Mouse (Mus musculus) G1E (cell line): Measurements from ENCODE around the gene Tbxa2r. TPM values are rescaled to one million over a fixed set of nuclear protein-coding genes. Genes with fewer than 3 reads are reported as not detected.

Experiments used
- ATAC-seq: 2 replicates; pipeline ENCODE4 v1.8.0; 2016; ENCODE audit warnings: mild to moderate bottlenecking; ENCODE audit not compliant: insufficient number of reproducible peaks, poor library complexity, low FRiP score, severe bottlenecking; ENCODE audit errors: extremely low read depth
- DNase-seq: peaks from one replicate; pipeline ENCODE4 v3.0.0; 2012; ENCODE audit warnings: low spot score
- H3K27me3 ChIP-seq: 2 replicates; pipeline ENCODE4 v1.6.1; 2012; ENCODE audit warnings: mild to moderate bottlenecking, low read length, inconsistent platforms; ENCODE audit not compliant: insufficient read depth
- H3K36me3 ChIP-seq: replicated peaks from 2 replicates; pipeline ENCODE3; 2012; ENCODE audit warnings: mild to moderate bottlenecking, inconsistent platforms
- H3K4me1 ChIP-seq: 2 replicates; pipeline ENCODE4 v1.6.1; 2012; ENCODE audit warnings: low read depth, low read length, inconsistent platforms, mixed read lengths; ENCODE audit not compliant: insufficient read depth
- H3K4me3 ChIP-seq: 2 replicates; pipeline ENCODE4 v1.5.1; 2012; ENCODE audit warnings: low read depth, mild to moderate bottlenecking, inconsistent platforms, low read length, moderate library complexity, mixed read lengths
- H3K9me3 ChIP-seq: replicated peaks from 2 replicates; pipeline ENCODE4 v1.6.1; 2012; ENCODE audit warnings: inconsistent platforms
- CTCF ChIP-seq: IDR thresholded peaks from 2 replicates; pipeline ENCODE4 v1.5.1; 2012; ENCODE audit warnings: low read depth, low read length, inconsistent platforms, mixed read lengths
- GATA1 ChIP-seq: IDR thresholded peaks from 2 replicates; pipeline ENCODE4 v1.6.1; 2012; ENCODE audit warnings: borderline replicate concordance, low read length, inconsistent platforms, mixed read lengths
- GATA2 ChIP-seq: IDR thresholded peaks from 2 replicates; pipeline ENCODE4 v1.6.1; 2012; ENCODE audit warnings: low read depth, low read length, inconsistent platforms, borderline replicate concordance
- POLR2AphosphoS5 ChIP-seq: IDR thresholded peaks from 2 replicates; pipeline ENCODE4 v1.6.1; 2012; ENCODE audit warnings: low read depth, low read length, inconsistent platforms; ENCODE audit not compliant: insufficient replicate concordance
- TAL1 ChIP-seq: conservative IDR thresholded peaks from 2 replicates; pipeline ENCODE4 v1.6.1; 2012; ENCODE audit warnings: low read depth, low read length, inconsistent platforms, mixed read lengths
- polyA plus RNA-seq: library from polyadenylated mRNA; stranded (reverse); fragments of >175 nt; gene quantifications from 2 replicates; pipeline ENCODE4 v1.2.3, GENCODE M21; 2012
- total RNA-seq, 2 experiments: library from RNA; stranded (forward) in 1 of 2; stranded (reverse) in 1 of 2; fragments of 200-1000 nt in 1 of 2; fragments of >200 nt in 1 of 2; fragmentation: Nextera tagmentation in 1 of 2; gene quantifications; 2 replicates each; pipeline ENCODE4 v1.2.3; 2014 to 2017

Tbxa2r gene
- total and polyA plus RNA-seq, 3 experiments = not detected

DNA sequence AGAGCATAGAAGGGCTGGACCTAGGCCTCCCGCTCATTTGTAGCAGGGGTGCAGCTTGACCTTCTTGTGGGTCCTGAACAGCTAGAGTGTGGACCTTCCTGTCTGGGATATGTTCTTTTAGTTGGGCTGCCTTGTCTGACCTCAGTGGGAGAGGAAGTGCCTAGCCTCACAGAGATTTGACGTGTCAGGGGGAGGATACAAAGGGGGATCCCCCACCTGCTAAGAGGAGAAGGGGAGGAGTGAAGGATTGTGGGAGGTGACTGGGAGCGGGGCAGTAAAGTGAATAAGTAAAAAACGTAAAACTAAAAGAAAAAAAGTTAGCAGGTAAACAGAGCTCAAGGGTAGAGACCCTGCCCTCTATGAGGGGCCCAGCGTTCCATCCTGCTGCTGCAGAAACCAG is 19.0 kb upstream of the Tbxa2r start:
- peaks cover 99% of the 10 kb centered on the region for H3K36me3 ChIP-seq

DNA sequence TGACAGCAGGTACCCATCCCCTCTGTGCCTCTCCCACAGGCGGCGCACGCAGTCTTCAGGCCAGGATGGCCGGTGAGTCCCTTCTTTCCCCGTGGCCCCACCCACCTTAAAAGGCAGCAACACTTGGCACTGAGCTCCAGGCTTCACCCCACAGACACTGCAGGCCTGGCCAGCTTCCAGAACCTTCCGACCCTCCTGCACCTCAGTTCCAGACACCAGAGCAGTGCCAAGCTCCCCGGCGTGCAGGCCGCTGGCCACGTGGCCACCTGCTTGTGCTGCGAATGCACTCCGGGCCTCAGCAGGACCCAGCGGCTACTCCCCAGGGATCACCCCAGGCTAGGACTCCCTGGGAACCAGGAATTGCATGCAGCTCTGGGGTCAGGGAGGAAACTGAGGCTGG is 14.9 kb upstream of the Tbxa2r start:
- TF ChIP-seq POLR2AphosphoS5 (no peak), CTCF (no peak), GATA2 (no peak), GATA1 (no peak), TAL1 (no peak)
- DNase-seq = no peak
- Histone ChIP-seq H3K4me1 (peaks cover 69% of the 10 kb centered on the region), H3K36me3 (peaks cover 100% of the 10 kb centered on the region), H3K4me3 (no peak overlapping the region), H3K9me3 (no peaks in the 10 kb centered on the region), H3K27me3 (no peaks in the 10 kb centered on the region)
- no peak for ATAC-seq

More for the DNA sequence above, 19.0 kb upstream of the Tbxa2r start:
- TF ChIP-seq POLR2AphosphoS5 (no peak), GATA2 (no peak), CTCF (no peak), GATA1 (no peak), TAL1 (no peak)
- no peak overlapping the region for H3K4me3 ChIP-seq
- DNase-seq (no peak), ATAC-seq (no peak)
- no peaks in the 10 kb centered on the region for H3K9me3 ChIP-seq
- no peaks in the 10 kb centered on the region for H3K27me3 ChIP-seq
- H3K4me1 ChIP-seq = peaks cover 60% of the 10 kb centered on the region

- ATAC-seq = no peak
- H3K9me3 ChIP-seq = no peaks in the 10 kb centered on the region
- DNase-seq = no peak
- peaks cover 71% of the 10 kb centered on the region for H3K4me1 ChIP-seq
- no peak for TF ChIP-seq CTCF
- TF ChIP-seq GATA1 = no peak
- no peak for TF ChIP-seq POLR2AphosphoS5
- H3K36me3 ChIP-seq = peaks cover 100% of the 10 kb centered on the region
- no peaks in the 10 kb centered on the region for H3K27me3 ChIP-seq
- no peak overlapping the region for H3K4me3 ChIP-seq
These were observed 14.3 kb upstream of the Tbxa2r start for GRCm38 (mm10) chr10:81314201-81314600.

DNA sequence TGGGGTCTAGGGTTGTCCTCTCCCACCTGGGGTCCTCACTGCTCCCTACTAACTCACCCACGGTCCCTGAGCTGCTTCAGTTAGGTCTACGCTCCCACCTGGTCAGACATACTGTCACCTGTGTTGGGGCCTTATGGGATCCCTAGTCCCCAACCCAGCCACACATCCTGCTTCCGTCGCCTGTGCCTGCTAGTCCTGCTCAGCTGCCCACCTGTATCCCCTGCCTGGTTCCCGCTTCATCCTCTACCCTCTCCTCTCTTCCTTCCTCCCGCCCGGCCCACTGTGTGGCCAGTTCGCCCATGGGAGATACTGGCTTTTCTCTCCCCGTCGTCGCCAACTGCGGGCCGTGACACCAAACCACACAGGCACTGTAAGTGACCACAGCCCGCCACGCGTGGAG is 12.9 kb upstream of the Tbxa2r start:
- H3K4me1 ChIP-seq = peaks cover 78% of the 10 kb centered on the region
- TF ChIP-seq TAL1 (no peak), GATA2 (no peak), GATA1 (no peak), POLR2AphosphoS5 (no peak), CTCF (no peak)

GRCm38 (mm10) chr10:81316338-81317060 is 12.0 kb upstream of the Tbxa2r start:
- DNase-seq = peak; percentile 40
- Histone ChIP-seq H3K36me3 (peaks cover 80% of the 10 kb centered on the region), H3K27me3 (no peaks in the 10 kb centered on the region), H3K4me1 (peaks cover 69% of the 10 kb centered on the region), H3K4me3 (peak overlapping the region; percentile 49; the same call in 1 of the 2 replicates), H3K9me3 (no peaks in the 10 kb centered on the region)
- ATAC-seq = no peak
- no peak for TF ChIP-seq CTCF
- TF ChIP-seq TAL1 = no peak
- TF ChIP-seq POLR2AphosphoS5 = no peak
- no peak for TF ChIP-seq GATA1
- TF ChIP-seq GATA2 = no peak

More for the DNA sequence above, 12.9 kb upstream of the Tbxa2r start:
- ATAC-seq (no peak), DNase-seq (no peak)
- no peaks in the 10 kb centered on the region for H3K9me3 ChIP-seq
- H3K4me3 ChIP-seq = no peak overlapping the region
- no peaks in the 10 kb centered on the region for H3K27me3 ChIP-seq
- peaks cover 89% of the 10 kb centered on the region for H3K36me3 ChIP-seq

DNA sequence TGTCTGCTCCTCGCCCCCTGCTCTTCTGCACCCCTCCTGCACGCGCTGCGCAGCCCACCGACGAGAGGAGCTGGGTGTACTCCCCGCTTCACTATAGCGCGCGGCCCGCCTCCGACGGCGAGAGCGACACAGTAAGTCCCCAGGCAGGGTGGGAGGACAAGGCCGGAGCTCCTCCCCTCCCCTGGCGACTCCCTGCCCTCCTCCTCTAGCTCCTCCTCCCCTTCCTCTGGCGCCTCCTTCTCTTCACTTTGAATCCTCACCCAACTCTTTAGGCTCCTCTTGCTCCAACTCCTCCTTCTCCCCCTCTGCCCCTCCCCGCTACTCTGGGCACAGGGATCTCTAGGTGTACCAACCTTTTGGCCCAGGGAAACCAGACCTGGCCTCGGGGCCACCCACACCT is 11.3 kb upstream of the Tbxa2r start:
- no peak for ATAC-seq
- Histone ChIP-seq H3K9me3 (no peaks in the 10 kb centered on the region), H3K27me3 (no peaks in the 10 kb centered on the region), H3K4me3 (peak overlapping the region; percentile 49; the same call in 1 of the 2 replicates), H3K4me1 (peaks cover 75% of the 10 kb centered on the region), H3K36me3 (peaks cover 76% of the 10 kb centered on the region)
- TF ChIP-seq TAL1 = no peak
- TF ChIP-seq GATA2 = no peak
- TF ChIP-seq POLR2AphosphoS5 = no peak
- TF ChIP-seq GATA1 = no peak
- no peak for TF ChIP-seq CTCF
- peak; percentile 52 for DNase-seq
